Mouse (Mus musculus) neutrophil, adult 83 days (primary cell): ENCODE measurements around the gene Gm45015. TPM values are rescaled to one million over a fixed set of nuclear protein-coding genes. Genes with fewer than 3 reads are reported as not detected.

Source experiments
- total RNA-seq, 2 experiments: library from RNA; stranded (reverse); gene quantifications; one replicate each; pipeline ENCODE4 v1.2.4; 2023

Gene Gm45015
- not detected for total RNA-seq

DNA sequence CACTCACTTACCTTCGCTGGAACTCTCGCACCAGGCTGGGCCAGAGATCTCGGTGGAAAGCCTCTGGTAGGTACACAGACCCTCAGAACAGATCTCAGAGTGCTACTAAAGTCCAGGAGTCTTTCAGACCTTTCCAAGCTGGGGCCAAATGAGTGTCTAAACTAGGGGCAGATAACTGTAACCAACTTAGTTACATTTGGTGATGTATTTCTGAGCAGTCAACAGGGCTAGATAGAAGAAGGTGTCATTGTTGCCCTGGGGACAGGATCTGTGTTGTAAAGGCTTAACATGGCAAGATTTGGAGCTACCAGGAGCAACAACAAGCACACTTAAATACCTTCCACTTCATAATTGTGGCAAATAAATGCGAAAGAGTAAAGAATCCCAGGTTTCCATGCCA is at the start of gene Gm45015:
TSS of gene Gm45015 (minus strand) at position 101 of the 400 bp plus-strand sequence.

DNA sequence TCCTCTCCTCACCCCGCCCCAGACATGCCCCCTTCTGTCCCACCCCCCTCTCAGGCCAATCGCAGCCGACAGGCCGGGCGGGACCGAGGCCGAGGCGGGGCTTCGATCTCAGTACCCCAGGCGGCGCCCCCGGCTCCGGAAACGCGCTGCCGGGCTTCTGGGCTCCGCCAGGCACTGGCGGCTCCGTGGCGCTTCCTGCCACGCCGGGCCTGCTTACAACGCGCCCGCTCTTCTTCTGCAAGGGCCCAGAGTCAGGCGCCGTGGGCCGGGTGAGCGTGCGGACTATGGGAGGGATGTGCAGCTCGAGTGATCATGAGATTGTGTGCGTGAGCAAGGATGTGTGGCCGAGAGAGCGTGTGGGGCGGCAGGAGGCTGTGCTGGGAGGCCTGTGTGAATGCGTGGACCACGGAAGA is 5.8 kb upstream of the Gm45015 start, which contains the start of gene Zfp275:
TSS of gene Zfp275 (plus strand) at position 139 of the 413 bp plus-strand sequence.

DNA sequence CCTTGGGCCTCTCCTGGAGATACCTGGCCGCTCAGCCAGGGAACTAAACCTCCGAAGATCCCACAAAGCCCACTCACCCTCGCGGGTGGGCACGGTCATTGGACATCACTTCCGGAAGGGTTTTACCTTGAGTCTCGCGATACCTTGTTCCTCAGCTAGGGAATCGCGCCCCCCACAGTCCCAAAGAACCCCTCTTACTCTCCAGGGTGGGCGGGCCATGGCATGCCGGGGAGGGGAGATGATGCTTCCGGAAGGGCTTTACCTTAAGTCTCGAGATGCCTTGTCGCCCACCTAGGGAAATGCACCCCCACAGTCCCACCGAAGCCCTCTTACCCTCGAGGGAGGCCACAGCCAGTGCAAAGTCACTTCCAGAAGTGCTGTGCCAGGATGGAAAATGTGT is 43.8 kb downstream of the Gm45015 start, which contains the start of the genes Xlr5a and Xlr5c:
TSS of gene Xlr5a (minus strand) at position 101 of the 400 bp plus-strand sequence.
TSS of gene Xlr5c (minus strand) at position 101 of the 400 bp plus-strand sequence.

Other genes starting within 250 kb of the Gm45015 start
- not detected for gene Xlr3a, start 239.7 kb downstream of the Gm45015 start, total RNA-seq
- under 1 TPM in 1 of 2 experiments, not detected in 1; 0.20 TPM for gene Gm14685, start 219.8 kb downstream of the Gm45015 start, total RNA-seq
- gene Xlr5b, start 188.0 kb downstream of the Gm45015 start, total RNA-seq = not detected
- not detected for gene DXBay18, start 187.4 kb downstream of the Gm45015 start, total RNA-seq
- not detected for gene Spin2d, start 159.9 kb downstream of the Gm45015 start, total RNA-seq
- gene Xlr3b, start 144.6 kb downstream of the Gm45015 start, total RNA-seq = 1 to 10 TPM in 1 of 2 experiments, under 1 TPM in 1; 0.26 to 2.4 TPM
- gene Xlr4b, start 122.5 kb downstream of the Gm45015 start, total RNA-seq = 1 to 10 TPM in 1 of 2 experiments, not detected in 1; 3.1 TPM
- gene F8a, start 108.5 kb downstream of the Gm45015 start, total RNA-seq = 1 to 10 TPM; 3.6 to 4.1 TPM
- gene Xlr4c, start 93.7 kb downstream of the Gm45015 start, total RNA-seq = 1 to 10 TPM; 1.6 to 3.3 TPM
- gene Xlr3c, start 71.5 kb downstream of the Gm45015 start, total RNA-seq = not detected
- gene Xlr5a, start 43.9 kb downstream of the Gm45015 start, total RNA-seq = not detected
- gene Xlr5c, start 43.9 kb downstream of the Gm45015 start, total RNA-seq = not detected
- gene Zfp275, start 5.8 kb upstream of the Gm45015 start, total RNA-seq = 1 to 10 TPM; 4.6 to 7.0 TPM
- gene Gm18336, start 61.9 kb upstream of the Gm45015 start, total RNA-seq = not detected
- gene Zfp92, start 74.3 kb upstream of the Gm45015 start, total RNA-seq = not detected
- not detected for gene Trex2, start 98.5 kb upstream of the Gm45015 start, total RNA-seq
- gene Haus7, start 122.2 kb upstream of the Gm45015 start, total RNA-seq = 1 to 10 TPM; 8.5 to 9.3 TPM
- 10 to 100 TPM in 1 of 2 experiments, 1 to 10 TPM in 1; 6.6 to 12.2 TPM for gene Bgn, start 146.8 kb upstream of the Gm45015 start, total RNA-seq
- not detected for gene Atp2b3, start 166.2 kb upstream of the Gm45015 start, total RNA-seq